Mouse (Mus musculus): ENCODE measurements around the gene Fmnl3.

Fmnl3 gene

DNA sequence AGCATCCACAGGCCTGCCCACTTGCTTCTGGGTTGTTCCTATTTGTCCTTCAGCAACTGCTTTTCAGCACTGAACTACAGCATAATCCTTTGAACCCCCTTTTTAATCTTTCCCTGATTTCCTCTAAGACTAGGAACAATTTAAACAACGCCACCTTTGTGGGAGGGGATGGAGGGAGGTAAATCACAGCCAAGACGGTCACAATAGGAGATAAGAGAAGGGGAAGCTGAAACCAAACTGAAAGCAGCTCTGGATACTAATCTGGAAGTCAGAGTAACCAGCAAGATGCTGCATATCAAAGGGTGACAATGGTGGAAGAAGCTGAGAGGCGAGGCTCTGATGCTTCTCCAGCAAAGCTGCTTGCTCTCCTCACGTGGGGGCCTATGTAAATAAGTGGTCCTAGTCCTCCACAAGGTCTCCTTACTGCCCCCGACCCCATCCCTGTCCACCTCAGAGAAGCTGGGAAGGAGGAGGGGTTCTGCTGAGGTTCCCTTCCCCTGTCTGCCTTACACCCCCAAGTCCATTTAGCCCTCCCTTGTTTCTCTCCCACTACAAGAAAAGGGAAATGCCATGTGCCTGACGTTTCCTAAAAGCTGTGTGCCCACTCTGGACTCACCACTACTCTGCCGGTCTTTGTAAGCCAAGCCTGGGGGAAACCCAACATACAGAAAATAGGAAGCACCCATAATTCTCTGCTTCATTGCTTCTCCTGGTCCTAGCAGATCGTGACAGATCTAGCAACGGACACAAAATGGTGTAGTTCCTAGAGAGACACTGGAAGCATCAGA, 27.9 kb downstream of the Fmnl3 start:
- no peak for DNase-seq

- peak; percentile 77 for DNase-seq
Observed at GRCm38 (mm10) chr15:99341102-99341501, 29.2 kb downstream of the Fmnl3 start.

DNA sequence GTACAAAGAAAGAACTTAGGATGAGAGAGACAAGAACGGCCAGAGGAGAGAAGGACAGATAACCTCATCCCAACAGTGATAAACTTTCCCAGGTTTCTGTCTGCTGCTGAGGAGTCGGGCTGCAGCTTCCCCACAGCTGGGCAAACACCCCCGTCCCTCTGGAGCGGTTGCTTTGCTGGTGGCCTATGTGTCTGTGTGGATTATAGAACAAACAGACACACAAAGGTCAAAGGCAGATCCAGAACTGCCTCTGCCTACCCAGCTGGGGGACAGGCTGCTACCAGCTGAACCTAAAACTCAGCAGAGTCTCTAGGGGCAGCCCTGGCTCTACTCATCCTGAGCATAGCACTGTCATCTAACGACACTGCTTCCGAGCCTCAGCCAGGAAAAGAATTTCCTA, 30.6 kb downstream of the Fmnl3 start:
- DNase-seq: no peak

DNA sequence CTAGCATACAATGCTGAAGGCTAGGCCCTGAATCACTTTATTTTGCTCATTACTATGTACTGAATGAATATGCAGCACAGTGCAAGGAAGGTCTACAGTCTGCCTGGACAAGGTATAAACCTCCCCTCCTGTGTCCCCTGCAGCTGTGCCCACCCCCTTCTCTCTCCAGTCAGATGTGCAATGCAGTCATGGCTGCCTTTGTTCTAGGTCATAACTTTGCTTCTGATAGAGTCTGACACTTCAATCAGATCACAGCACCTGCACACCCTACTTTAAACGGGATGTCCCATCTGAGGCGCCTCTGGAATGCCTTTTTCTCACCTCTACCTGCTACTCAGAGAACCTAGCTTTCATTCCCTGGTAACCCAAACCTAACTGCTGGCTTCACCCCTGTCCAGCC, 31.4 kb downstream of the Fmnl3 start:
- DNase-seq: peak; percentile 66

- peak; percentile 35 for DNase-seq
Observed at GRCm38 (mm10) chr15:99335801-99336320, 34.4 kb downstream of the Fmnl3 start.

- no peak for DNase-seq
Observed at GRCm38 (mm10) chr15:99334500-99334899, 35.8 kb downstream of the Fmnl3 start.

DNA sequence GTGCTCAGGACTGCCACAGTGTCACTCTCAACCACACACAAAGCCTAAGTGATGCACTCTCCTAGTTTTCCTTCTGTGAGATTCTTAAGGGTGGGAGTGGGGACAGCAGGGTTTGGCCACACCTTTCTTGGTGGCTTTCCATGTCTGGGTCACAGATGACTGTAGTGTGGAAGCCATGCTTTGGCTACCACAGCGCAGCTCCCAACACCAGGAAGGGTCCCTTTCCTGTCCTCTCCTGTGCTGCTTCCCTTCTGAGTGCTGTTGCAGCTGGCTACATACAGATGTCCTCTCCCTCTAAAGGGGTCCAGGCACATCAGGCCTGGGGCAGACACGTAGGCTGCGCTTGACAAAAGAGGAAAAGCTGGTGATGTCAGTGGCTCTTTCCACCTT, 36.6 kb downstream of the Fmnl3 start:
- DNase-seq: no peak

- DNase-seq: peak; percentile 89
Observed at GRCm38 (mm10) chr15:99332921-99333675, 37.2 kb downstream of the Fmnl3 start.

DNA sequence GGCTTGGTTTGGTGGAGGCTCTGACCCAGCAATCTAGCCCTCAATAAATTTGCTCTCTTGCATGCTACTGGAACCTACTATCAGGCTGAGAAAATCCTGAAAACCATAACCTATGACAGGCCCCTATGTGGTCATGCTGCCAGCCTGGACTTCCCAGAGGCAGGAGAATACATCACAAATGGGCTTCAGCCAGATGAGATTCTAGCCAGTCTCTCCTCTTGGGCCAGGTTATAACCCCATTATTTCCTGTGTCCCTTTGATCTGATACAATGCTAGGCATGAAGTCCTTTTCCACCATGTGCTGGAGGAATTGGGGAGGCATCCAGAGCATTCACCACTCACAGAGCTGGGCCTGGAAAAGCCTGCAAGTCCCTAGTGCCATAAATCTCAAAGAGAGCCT, 38.2 kb downstream of the Fmnl3 start:
- DNase-seq: no peak

- no peak for DNase-seq
Observed at GRCm38 (mm10) chr15:99331341-99331740, 38.9 kb downstream of the Fmnl3 start.

- no peak for DNase-seq
Observed at GRCm38 (mm10) chr15:99330324-99330723, 40.0 kb downstream of the Fmnl3 start.

GRCm38 (mm10) chr15:99328011-99328410, 42.3 kb downstream of the Fmnl3 start:
- no peak for DNase-seq

DNA sequence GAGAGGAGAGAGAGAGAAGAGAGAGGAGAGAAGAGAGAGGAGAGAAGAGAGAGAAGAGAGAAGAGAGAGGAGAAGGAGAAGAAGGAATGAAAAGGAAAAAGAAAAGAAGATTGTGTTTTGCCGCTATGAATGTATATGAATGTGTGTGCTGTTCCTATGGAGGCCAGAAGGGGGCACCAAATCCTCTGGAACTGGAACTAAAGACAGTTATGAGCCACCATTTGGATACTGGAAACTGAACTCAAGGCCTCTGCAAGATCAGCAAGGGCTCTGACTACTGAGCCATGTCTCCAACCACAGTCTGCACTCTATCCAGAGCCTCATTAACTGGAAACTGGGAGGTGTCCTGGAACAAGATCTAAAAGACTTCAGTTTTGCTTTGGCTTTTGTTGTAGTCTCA, 43.3 kb downstream of the Fmnl3 start:
- DNase-seq: peak; percentile 76

GRCm38 (mm10) chr15:99326407-99326806, 43.9 kb downstream of the Fmnl3 start:
- no peak for DNase-seq

DNA sequence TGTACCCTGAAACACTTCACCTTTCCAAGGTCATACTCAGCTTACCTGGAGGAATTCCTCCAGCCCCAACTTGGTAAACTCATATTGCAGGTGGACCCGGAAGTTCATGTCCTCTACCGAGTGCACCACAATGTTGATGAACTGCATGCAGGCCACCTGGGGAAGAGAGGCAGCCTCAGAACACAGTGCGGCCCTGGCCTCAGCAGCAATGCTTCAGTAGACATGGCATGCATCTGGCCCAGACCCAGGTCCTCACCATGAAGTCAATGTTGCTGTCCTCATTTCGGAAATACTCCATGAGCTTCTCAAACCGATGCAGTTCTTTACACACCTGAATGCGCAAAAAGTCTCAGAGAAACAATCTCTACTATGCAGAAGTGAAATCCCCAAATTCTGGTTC, 44.7 kb downstream of the Fmnl3 start:
- DNase-seq: no peak

GRCm38 (mm10) chr15:99324151-99324550, 46.1 kb downstream of the Fmnl3 start:
- no peak for DNase-seq

DNA sequence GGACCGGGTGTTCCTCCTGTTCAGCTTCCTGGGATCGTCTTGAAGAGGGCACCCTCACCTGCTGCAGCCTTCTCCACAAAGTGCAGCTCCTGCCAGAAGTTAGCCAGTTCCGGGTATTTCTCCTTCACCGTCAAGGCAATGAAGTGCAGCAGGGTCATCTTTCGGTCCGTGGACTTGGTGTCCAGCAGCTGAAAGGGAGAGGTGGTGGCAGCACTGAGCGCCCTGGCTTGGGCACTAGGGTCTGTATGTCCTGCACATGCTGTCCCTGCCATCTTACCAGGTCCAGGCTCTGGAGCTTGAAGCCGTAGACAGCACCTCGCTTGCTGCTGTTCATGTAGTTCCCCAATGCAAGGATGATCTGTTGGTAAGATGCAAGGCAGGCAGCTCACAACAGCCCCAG, 49.3 kb downstream of the Fmnl3 start:
- DNase-seq: no peak

DNA sequence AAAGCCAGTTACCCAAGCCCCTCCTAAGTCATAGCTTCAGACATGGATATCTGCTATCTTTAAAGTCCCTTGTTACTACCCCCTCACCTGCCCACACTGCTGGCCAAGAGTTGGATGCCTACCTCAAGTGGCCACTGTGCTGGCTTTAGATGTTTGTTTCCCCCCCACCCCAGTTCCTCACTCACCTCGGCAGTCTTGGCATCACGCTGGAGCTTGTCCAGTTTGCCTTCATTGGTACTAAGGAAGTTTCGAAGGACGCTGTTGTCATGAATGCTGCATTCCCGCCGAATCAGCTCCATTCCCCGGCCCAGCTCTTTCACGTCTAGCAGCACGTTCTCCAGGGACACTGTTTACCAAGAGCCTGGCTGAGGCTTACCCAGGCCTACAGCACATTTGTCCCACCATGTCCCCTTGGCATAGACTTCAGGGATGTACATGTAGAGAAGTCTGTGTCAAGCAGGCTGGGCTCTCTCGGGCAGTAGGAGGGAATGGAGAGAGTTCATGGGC, 50.1 kb downstream of the Fmnl3 start:
- DNase-seq: no peak

DNA sequence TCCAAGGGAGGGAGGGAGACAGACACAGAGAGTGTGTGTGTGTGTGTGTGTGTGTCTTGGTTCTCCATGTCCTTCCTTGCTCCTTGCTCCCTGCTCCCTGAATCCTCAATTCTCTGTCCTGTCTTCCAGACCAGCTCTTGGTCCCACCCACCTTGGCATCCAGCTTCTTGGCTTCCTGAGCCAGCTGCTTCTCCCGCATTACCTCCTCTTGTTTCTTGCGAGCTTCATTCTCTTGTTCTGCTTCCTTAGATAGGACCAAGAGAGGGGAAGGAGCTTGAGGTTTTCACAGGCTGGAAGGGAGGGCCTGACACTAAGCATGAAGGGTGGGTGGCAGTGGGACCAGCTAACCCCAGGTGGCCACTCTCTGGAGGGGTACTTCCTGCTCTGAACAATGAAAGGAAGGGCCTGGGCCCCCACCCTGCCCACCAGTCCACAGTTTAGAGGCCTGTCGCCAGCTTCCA, 50.8 kb downstream of the Fmnl3 start:
- no peak for DNase-seq

GRCm38 (mm10) chr15:99318861-99319410, 51.3 kb downstream of the Fmnl3 start:
- DNase-seq: no peak

- DNase-seq: no peak
Observed at GRCm38 (mm10) chr15:99318071-99318470, 52.2 kb downstream of the Fmnl3 start.

DNA sequence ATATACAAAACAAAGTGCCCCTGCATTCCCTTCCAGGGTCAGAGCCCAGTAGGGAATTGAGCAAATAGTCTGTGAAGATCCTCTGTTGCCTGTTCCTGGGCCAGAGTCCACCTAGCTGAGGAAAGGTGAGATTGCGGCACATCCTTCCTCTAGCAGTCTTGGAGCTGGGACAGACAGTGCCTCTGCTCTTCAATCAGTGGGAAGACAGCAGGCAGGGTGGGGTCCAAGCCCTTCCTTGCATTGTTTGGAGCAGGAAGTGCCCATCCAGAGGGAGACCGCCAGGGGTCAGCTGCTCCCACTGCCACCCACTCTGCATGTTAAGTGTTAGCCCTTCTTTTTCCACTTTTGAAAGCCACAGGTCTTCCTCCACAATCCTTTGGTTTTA, 53.0 kb downstream of the Fmnl3 start:
- DNase-seq: no peak

Data from thymus, postnatal 14 days (tissue).